Mouse (Mus musculus) liver, adult 2 months (tissue): ENCODE data around the gene Pnmal2. TPM values are rescaled to one million over a fixed set of nuclear protein-coding genes. Genes with fewer than 3 reads are reported as not detected.

Experiments
- DNase-seq: peaks from one replicate; pipeline ENCODE4 v3.0.0-alpha.2; 2011; ENCODE audit warnings: low read depth, low spot score; ENCODE audit errors: extremely low read depth
- H3K27ac ChIP-seq: fragments of 200-500 bp; replicated peaks from 2 replicates; pipeline ENCODE4 v1.5.1; 2012; ENCODE audit warnings: low read depth, mild to moderate bottlenecking, control low read depth, inconsistent platforms, low read length; ENCODE audit not compliant: insufficient read depth
- H3K27me3 ChIP-seq: fragments of 200-500 bp; 2 replicates; pipeline ENCODE4 v1.6.1; 2012; ENCODE audit warnings: mild to moderate bottlenecking, moderate library complexity, low read length, inconsistent platforms; ENCODE audit not compliant: control insufficient read depth, insufficient read depth
- H3K36me3 ChIP-seq: fragments of 200-500 bp; 2 replicates; pipeline ENCODE4 v1.6.1; 2012; ENCODE audit warnings: low read length, inconsistent platforms; ENCODE audit not compliant: control insufficient read depth, insufficient read depth
- H3K4me1 ChIP-seq: fragments of 200-500 bp; 2 replicates; pipeline ENCODE4 v1.6.1; 2011; ENCODE audit warnings: low read length; ENCODE audit not compliant: control insufficient read depth, insufficient read depth
- H3K4me3 ChIP-seq: fragments of 200-500 bp; 2 replicates; pipeline ENCODE4 v1.5.1; 2011; ENCODE audit warnings: low read depth, mild to moderate bottlenecking, control low read depth, low read length, moderate library complexity; ENCODE audit not compliant: insufficient read depth
- H3K79me2 ChIP-seq: fragments of 200-500 bp; 2 replicates; pipeline ENCODE4 v1.6.1; 2012; ENCODE audit warnings: inconsistent platforms, mild to moderate bottlenecking, low read length, moderate library complexity; ENCODE audit not compliant: control insufficient read depth, insufficient read depth
- H3K9ac ChIP-seq: fragments of 200-500 bp; 2 replicates; pipeline ENCODE4 v1.6.1; 2012; ENCODE audit warnings: low read depth, mild to moderate bottlenecking, control low read depth, inconsistent platforms, low read length
- CTCF ChIP-seq: fragments of 200-500 bp; IDR thresholded peaks from 2 replicates; pipeline ENCODE4 v1.5.1; 2011; ENCODE audit warnings: low read depth, low read length, control low read depth
- POLR2A ChIP-seq: fragments of 200-500 bp; IDR thresholded peaks from 2 replicates; pipeline ENCODE4 v1.6.1; 2011; ENCODE audit warnings: low read length, control low read depth; ENCODE audit not compliant: insufficient read depth; ENCODE audit errors: extremely low read depth
- WGBS: fragments of 180-500 bp; shearing (Covaris S2); methylation state at CpG from one replicate; pipeline ENCODE4 v1.1.7; 2018; 5-methylcytosine and 5-hydroxymethylcytosine counted together
- polyA plus RNA-seq: library from polyadenylated mRNA; depleted of rRNA; stranded (reverse); fragments of >200 nt; gene quantifications from 2 replicates; pipeline ENCODE4 v1.2.3, GENCODE M21; 2012
- total RNA-seq: library from RNA; depleted of rRNA; stranded (reverse); fragments of >200 nt; gene quantifications from 2 replicates; pipeline ENCODE4 v1.2.3, GENCODE M21; 2014

Gene Pnmal2
- total and polyA plus RNA-seq, 2 experiments: under 0.01 to 0.02 TPM

GRCm38 (mm10) chr7:16955712-16956111 lies 11.2 kb downstream of the Pnmal2 start:
- DNase-seq: no peak
- TF ChIP-seq POLR2A (no peak), CTCF (no peak)
- no peak overlapping the region for H3K9ac ChIP-seq
- no peaks in the 10 kb centered on the region for H3K27me3 ChIP-seq
- no peak overlapping the region for H3K4me3 ChIP-seq
- H3K79me2 ChIP-seq: no peaks in the 10 kb centered on the region
- H3K4me1 ChIP-seq: no peaks in the 10 kb centered on the region
- no peaks in the 10 kb centered on the region for H3K36me3 ChIP-seq
- 83% methylated on average over 4 of the region's 4 CpGs for WGBS
- H3K27ac ChIP-seq: no peak overlapping the region

DNA sequence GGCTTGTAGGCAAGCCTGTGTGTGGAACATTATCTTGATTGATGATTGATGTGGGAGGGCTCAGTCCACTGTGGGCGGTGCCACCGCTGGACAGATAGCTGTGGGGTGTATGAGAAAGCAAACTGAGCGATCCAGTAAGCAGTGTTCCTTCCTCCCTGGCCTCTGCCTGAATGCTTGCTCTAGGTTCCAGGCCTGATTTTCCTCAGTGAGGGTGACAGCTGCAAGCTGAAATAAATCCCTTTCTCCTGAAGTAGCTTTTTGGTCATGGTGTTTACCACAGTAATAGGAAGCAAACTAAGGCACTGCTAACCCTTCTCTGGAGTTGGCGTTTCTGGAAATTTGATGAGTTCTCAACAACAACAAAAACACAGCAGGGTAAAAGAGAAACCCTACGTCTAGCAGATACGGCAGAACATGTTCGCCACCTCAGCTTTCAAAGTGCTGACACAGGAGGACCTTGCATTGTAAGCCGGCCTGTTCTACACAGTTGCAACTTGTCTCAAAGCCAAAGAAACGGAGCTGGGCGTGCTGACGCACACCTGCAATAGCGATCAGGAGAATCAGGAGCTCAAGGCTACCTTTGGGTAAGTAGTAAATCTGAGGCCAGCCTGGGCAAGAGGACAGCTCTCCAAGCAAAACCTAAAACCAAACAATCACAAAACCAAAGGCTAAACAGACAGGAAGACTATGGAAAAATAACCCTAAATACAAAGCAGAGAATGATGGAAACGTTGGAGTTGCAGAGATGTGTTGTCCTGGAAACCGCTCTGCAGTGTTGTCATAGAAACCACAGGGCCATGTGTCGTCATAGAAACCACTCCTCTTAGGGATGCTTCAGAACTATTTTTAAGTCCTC lies 12.2 kb downstream of the Pnmal2 start:
- Histone ChIP-seq H3K4me3 (no peak overlapping the region), H3K9ac (no peak overlapping the region), H3K79me2 (no peaks in the 10 kb centered on the region), H3K27ac (no peak overlapping the region), H3K27me3 (no peaks in the 10 kb centered on the region), H3K4me1 (no peaks in the 10 kb centered on the region), H3K36me3 (no peaks in the 10 kb centered on the region)
- WGBS: 79% methylated on average over 15 of the region's 15 CpGs
- no peak for DNase-seq
- TF ChIP-seq POLR2A (no peak), CTCF (no peak)

- H3K4me3 ChIP-seq: no peak within 1 kb of the TSS
- WGBS: 53% methylated on average over 17 of the region's 17 CpGs
- DNase-seq: no peak
- H3K27me3 ChIP-seq: no peaks in the 10 kb centered on the region
- H3K27ac ChIP-seq: no peak within 1 kb of the TSS
- no peaks in the 10 kb centered on the region for H3K4me1 ChIP-seq
- TF ChIP-seq POLR2A (no peak), CTCF (no peak)
- no peaks in the 10 kb centered on the region for H3K36me3 ChIP-seq
- H3K79me2 ChIP-seq: no peaks in the 10 kb centered on the region
- H3K9ac ChIP-seq: no peak within 1 kb of the TSS
These were observed 15.2 kb downstream of the Pnmal2 start, which contains the start of gene Pnmal1 for GRCm38 (mm10) chr7:16959539-16960187. Gene Pnmal1, plus strand, starts transcription at chr7:16959679.

DNA sequence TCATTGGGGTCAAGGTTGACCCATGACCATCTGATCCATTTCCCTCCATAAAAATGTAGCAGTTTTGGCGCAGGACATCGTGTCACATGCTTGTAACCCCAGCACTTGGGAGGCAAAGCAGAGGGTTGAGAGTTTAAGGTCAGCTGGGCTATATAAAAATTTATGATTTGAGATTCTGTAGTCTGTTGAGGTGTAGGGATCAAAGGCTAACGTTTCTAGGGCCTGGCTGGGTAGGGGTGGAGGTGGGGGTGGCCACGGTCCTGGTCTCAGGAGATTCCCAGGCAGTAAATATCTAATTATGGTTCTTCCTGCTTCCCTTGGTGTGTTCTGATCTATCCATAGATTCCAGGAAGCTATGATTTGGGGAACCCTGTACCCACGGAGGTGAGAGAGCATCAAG lies 17.2 kb downstream of the Pnmal2 start:
- no peak for TF ChIP-seq POLR2A
- H3K4me1 ChIP-seq: no peaks in the 10 kb centered on the region
- no peak overlapping the region for H3K4me3 ChIP-seq
- no peaks in the 10 kb centered on the region for H3K27me3 ChIP-seq
- no peak overlapping the region for H3K27ac ChIP-seq
- no peak overlapping the region for H3K9ac ChIP-seq
- no peak for DNase-seq
- H3K79me2 ChIP-seq: no peaks in the 10 kb centered on the region
- H3K36me3 ChIP-seq: no peaks in the 10 kb centered on the region
- 78% methylated on average over 5 of the region's 5 CpGs for WGBS

DNA sequence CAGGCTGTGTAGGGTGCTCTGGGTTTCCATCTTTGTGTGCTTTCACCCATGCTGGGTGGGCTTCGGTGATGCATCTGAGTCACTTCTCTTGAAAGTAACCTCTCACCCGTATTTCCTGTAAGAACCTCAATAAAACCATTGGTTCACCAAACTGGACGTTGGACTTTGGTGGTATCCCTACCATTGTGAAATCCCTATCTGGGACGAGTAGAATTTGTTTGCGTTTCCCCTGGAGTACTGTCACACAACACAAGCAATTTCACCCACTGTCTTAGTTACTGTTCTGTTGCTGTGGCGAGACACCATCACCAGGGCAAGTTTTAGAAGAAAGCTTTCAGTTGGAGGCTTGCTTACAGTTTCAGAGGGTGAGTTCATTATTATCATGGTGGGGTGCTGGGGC lies 23.9 kb downstream of the Pnmal2 start:
- no peaks in the 10 kb centered on the region for H3K36me3 ChIP-seq

More for the DNA sequence above, 23.9 kb downstream of the Pnmal2 start:
- peaks cover 3% of the 10 kb centered on the region; the same call in 1 of the 2 replicates for H3K4me1 ChIP-seq
- peak overlapping the region; percentile 90 for H3K27ac ChIP-seq
- H3K4me3 ChIP-seq: no peak overlapping the region
- no peak for TF ChIP-seq CTCF
- no peak for TF ChIP-seq POLR2A
- 31% methylated on average over 6 of the region's 6 CpGs for WGBS
- no peak overlapping the region; the same call in 1 of the 2 replicates for H3K9ac ChIP-seq
- H3K27me3 ChIP-seq: no peaks in the 10 kb centered on the region
- DNase-seq: peak; percentile 93
- H3K79me2 ChIP-seq: no peaks in the 10 kb centered on the region
